Mouse (Mus musculus) G1E (cell line): Measurements from ENCODE around the gene Dlx5. TPM values are rescaled to one million over a fixed set of nuclear protein-coding genes. Genes with fewer than 3 reads are reported as not detected.

Experiments used
- ATAC-seq: 2 replicates; pipeline ENCODE4 v1.8.0; 2016; ENCODE audit warnings: mild to moderate bottlenecking; ENCODE audit not compliant: insufficient number of reproducible peaks, poor library complexity, low FRiP score, severe bottlenecking; ENCODE audit errors: extremely low read depth
- DNase-seq: peaks from one replicate; pipeline ENCODE4 v3.0.0; 2012; ENCODE audit warnings: low spot score
- H3K27me3 ChIP-seq: 2 replicates; pipeline ENCODE4 v1.6.1; 2012; ENCODE audit warnings: mild to moderate bottlenecking, low read length, inconsistent platforms; ENCODE audit not compliant: insufficient read depth
- H3K36me3 ChIP-seq: replicated peaks from 2 replicates; pipeline ENCODE3; 2012; ENCODE audit warnings: mild to moderate bottlenecking, inconsistent platforms
- H3K4me1 ChIP-seq: 2 replicates; pipeline ENCODE4 v1.6.1; 2012; ENCODE audit warnings: low read depth, low read length, inconsistent platforms, mixed read lengths; ENCODE audit not compliant: insufficient read depth
- H3K4me3 ChIP-seq: 2 replicates; pipeline ENCODE4 v1.5.1; 2012; ENCODE audit warnings: low read depth, mild to moderate bottlenecking, inconsistent platforms, low read length, moderate library complexity, mixed read lengths
- H3K9me3 ChIP-seq: replicated peaks from 2 replicates; pipeline ENCODE4 v1.6.1; 2012; ENCODE audit warnings: inconsistent platforms
- CTCF ChIP-seq: IDR thresholded peaks from 2 replicates; pipeline ENCODE4 v1.5.1; 2012; ENCODE audit warnings: low read depth, low read length, inconsistent platforms, mixed read lengths
- GATA1 ChIP-seq: IDR thresholded peaks from 2 replicates; pipeline ENCODE4 v1.6.1; 2012; ENCODE audit warnings: borderline replicate concordance, low read length, inconsistent platforms, mixed read lengths
- GATA2 ChIP-seq: IDR thresholded peaks from 2 replicates; pipeline ENCODE4 v1.6.1; 2012; ENCODE audit warnings: low read depth, low read length, inconsistent platforms, borderline replicate concordance
- POLR2AphosphoS5 ChIP-seq: IDR thresholded peaks from 2 replicates; pipeline ENCODE4 v1.6.1; 2012; ENCODE audit warnings: low read depth, low read length, inconsistent platforms; ENCODE audit not compliant: insufficient replicate concordance
- TAL1 ChIP-seq: conservative IDR thresholded peaks from 2 replicates; pipeline ENCODE4 v1.6.1; 2012; ENCODE audit warnings: low read depth, low read length, inconsistent platforms, mixed read lengths
- polyA plus RNA-seq: library from polyadenylated mRNA; stranded (reverse); fragments of >175 nt; gene quantifications from 2 replicates; pipeline ENCODE4 v1.2.3, GENCODE M21; 2012
- total RNA-seq, 2 experiments: library from RNA; stranded (forward) in 1 of 2; stranded (reverse) in 1 of 2; fragments of 200-1000 nt in 1 of 2; fragments of >200 nt in 1 of 2; fragmentation: Nextera tagmentation in 1 of 2; gene quantifications; 2 replicates each; pipeline ENCODE4 v1.2.3; 2014 to 2017

Gene Dlx5
- total and polyA plus RNA-seq, 3 experiments, result not detected

DNA sequence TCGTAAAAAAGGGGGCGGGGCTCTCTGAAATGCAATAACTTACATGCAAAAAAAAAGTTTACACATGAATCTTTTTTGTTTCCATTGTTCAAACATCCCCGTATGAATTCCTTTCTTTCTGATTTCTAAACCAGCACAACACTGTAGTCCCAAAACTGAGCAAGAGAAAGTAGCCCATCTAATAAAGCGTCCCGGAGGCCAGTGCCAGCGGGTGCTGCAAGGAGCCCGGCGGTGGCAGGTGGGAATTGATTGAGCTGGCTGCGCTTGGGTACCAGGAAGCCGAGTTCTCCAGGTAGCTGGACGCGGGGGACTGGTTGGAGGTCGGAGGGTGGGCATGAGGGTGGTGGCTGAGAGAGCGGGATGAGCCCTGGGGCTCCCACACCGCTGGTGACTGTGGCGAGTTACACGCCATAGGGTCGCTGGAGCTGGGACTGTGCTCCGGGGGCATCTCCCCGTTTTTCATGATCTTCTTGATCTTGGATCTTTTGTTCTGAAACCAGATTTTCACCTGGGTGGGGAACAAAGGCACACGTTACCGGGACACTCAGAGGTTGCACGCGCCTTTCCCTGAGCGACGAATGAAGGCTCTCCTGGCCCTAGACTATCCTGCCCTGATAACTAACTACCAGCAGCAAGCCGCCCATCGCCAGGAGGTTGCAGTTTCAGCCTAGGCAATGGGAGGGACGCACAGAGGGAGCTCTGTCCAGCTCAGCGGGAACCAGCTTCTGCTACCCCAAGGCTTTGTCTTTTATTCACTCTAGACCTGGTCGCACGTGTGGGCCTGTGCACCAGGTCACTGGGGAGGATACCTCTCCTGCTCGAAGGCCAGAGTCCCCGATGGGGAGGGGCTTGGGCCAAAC lies 3.7 kb downstream of the Dlx5 start:
- Histone ChIP-seq H3K4me3 (no peak overlapping the region), H3K4me1 (no peaks in the 10 kb centered on the region), H3K9me3 (no peaks in the 10 kb centered on the region), H3K36me3 (no peaks in the 10 kb centered on the region), H3K27me3 (peaks cover 75% of the 10 kb centered on the region)
- ATAC-seq, result no peak
- no peak for DNase-seq
- TF ChIP-seq GATA1 (no peak), GATA2 (no peak), CTCF (no peak), POLR2AphosphoS5 (no peak), TAL1 (no peak)

DNA sequence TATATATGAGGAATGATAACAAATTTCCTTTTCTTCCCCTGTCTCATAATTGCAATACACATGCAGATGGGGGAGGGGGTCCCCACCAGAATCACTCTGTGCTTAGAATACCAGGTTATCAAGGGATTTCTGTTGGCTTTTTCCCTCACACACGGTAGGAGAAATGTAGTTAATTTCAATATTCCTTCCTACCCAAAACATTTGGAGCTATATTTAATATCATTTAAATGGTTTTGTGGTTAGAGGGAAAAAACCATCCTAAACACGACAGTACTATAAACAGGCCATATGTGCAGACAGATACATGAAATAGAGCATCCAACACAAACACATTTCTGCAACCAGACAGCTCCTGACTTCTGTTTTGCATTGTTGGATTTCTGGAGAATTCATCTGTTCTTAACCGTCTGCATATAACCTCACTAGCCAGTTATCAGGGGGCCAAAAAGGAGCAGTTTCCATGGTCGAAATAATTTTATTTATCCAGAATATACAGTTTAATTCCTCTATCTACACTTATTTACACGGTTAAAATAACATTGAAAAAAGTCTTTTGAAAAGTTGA lies 4.5 kb downstream of the Dlx5 start:
- peaks cover 81% of the 10 kb centered on the region for H3K27me3 ChIP-seq
- TF ChIP-seq GATA1, result no peak
- TF ChIP-seq CTCF, result no peak
- no peak overlapping the region for H3K4me3 ChIP-seq
- no peak for ATAC-seq
- H3K36me3 ChIP-seq, result no peaks in the 10 kb centered on the region
- no peaks in the 10 kb centered on the region for H3K4me1 ChIP-seq
- DNase-seq, result no peak
- H3K9me3 ChIP-seq, result no peaks in the 10 kb centered on the region

- Histone ChIP-seq H3K9me3 (no peaks in the 10 kb centered on the region), H3K4me1 (no peaks in the 10 kb centered on the region), H3K27me3 (peaks cover 81% of the 10 kb centered on the region), H3K4me3 (no peak overlapping the region), H3K36me3 (no peaks in the 10 kb centered on the region)
- no peak for TF ChIP-seq POLR2AphosphoS5
- no peak for TF ChIP-seq GATA1
- TF ChIP-seq GATA2, result no peak
- no peak for TF ChIP-seq TAL1
- TF ChIP-seq CTCF, result no peak
- no peak for DNase-seq
- no peak for ATAC-seq
Observed at GRCm38 (mm10) chr6:6876731-6877130, 5.2 kb downstream of the Dlx5 start.

DNA sequence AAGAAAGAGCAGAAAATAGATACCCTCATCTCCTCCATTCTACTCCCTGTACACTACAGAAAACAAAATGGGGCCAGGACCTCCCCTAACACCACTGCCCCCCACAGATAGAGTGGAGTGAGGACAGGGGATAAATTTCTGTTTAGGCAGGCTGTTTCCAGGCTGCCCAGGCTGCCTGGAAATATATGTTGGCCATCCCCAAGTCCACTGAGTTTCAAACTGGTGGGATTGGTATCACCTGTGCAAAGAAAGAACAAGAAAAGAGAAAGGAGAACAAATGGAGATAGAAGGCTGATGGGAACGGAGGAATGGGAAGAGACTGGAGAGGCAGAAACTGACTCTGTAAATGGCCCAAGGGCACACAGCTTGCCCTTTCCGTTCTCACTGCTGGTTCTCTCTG lies 5.7 kb downstream of the Dlx5 start:
- Histone ChIP-seq H3K36me3 (no peaks in the 10 kb centered on the region), H3K27me3 (peaks cover 76% of the 10 kb centered on the region), H3K9me3 (no peaks in the 10 kb centered on the region), H3K4me1 (no peaks in the 10 kb centered on the region), H3K4me3 (no peak overlapping the region)
- ATAC-seq (no peak), DNase-seq (no peak)
- TF ChIP-seq CTCF, result no peak
- TF ChIP-seq GATA1, result no peak

DNA sequence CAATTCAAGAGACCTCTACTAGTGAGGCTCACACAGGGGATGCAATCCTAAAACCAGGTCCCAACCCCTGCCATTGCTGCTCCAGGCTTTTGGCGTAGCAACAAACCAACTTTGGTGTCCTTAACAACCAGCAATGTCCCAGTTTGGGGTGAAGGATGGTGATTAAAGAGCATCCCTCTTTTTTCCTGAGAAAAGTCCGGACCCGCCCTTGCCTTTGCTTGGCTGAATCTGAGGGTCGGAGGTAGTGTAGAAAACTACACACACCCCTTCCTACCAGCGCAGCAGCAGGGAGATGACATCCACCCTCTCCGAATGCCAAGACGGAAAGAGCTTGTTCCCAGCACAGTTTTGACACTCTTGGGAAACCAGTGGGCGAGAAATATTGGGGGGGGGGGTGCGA lies 6.2 kb downstream of the Dlx5 start:
- DNase-seq, result no peak
- no peak for ATAC-seq
- Histone ChIP-seq H3K9me3 (no peaks in the 10 kb centered on the region), H3K27me3 (peaks cover 74% of the 10 kb centered on the region), H3K4me3 (no peak overlapping the region), H3K4me1 (no peaks in the 10 kb centered on the region), H3K36me3 (no peaks in the 10 kb centered on the region)
- no peak for TF ChIP-seq GATA2
- no peak for TF ChIP-seq TAL1
- no peak for TF ChIP-seq CTCF
- no peak for TF ChIP-seq POLR2AphosphoS5
- no peak for TF ChIP-seq GATA1

DNA sequence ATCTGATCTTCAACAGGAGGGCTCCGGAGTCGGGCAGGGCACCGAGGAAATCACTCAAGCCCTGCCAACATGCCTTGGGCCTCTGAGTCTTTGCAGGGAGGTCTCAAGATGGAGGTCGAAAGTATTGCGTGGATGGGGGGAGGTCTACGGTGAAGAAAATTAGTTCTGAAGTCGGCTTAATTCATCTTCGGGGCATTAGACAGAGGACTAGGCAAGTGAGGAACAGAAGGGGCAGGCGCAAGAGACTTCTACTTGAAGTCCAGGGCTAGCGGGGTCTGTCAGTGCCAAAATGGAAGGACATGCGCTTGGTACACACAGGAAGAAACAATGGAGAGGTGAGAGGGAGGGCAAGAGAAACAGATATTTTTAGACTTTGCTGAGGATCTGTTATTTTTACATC lies 6.7 kb downstream of the Dlx5 start:
- DNase-seq (no peak), ATAC-seq (no peak)
- H3K27me3 ChIP-seq, result peaks cover 75% of the 10 kb centered on the region
- H3K4me3 ChIP-seq, result no peak overlapping the region
- H3K9me3 ChIP-seq, result no peaks in the 10 kb centered on the region
- H3K4me1 ChIP-seq, result no peaks in the 10 kb centered on the region
- H3K36me3 ChIP-seq, result no peaks in the 10 kb centered on the region
- TF ChIP-seq TAL1, result no peak
- TF ChIP-seq POLR2AphosphoS5, result no peak
- no peak for TF ChIP-seq GATA2
- no peak for TF ChIP-seq GATA1
- TF ChIP-seq CTCF, result no peak
